Mouse (Mus musculus): ENCODE measurements at regions not wholly inside any gene's neighbourhood (a gene's known extent, or its start where the extent isn't known, plus 50 kb on each side); places are given as distances from the start of the nearest gene placed in this dataset.

- no peak for TF ChIP-seq CTCF (IDR thresholded peaks at IDR 0.05; ENCODE audit: insufficient read depth, low read length)
- TF ChIP-seq POLR2A (IDR thresholded peaks at IDR 0.05; ENCODE audit: borderline replicate concordance, extremely low read depth, low read depth, low read length): no peak
These were observed 122.4 kb upstream of the Dio3 start for GRCm38 (mm10) chr12:110156441-110156840.

Measured in lung, adult 2 months (tissue).